Mouse (Mus musculus) c-Kit-negative CD71-positive TER-119-positive erythroid progenitor cells, embryonic 14.5 days (primary cell): ENCODE results near the gene Tmem259.
A peak's percentile ranks its signal among the peaks of the same experiment; 100 is the strongest.
"Not testable (repeated sequence)": the region's sequence is repeated elsewhere in the genome, so short reads cannot be mapped to it uniquely, and the experiment has no call there.

Source experiments
- DNase-seq: peaks from one replicate; pipeline ENCODE4 v3.0.0-alpha.2; 2013; ENCODE audit warnings: low read depth, low spot score

Gene Tmem259

GRCm38 (mm10) chr10:79965325-79965724 is 18.8 kb downstream of the Tmem259 start:
- no peak for DNase-seq

GRCm38 (mm10) chr10:79964727-79965126 is 19.4 kb downstream of the Tmem259 start:
- no peak for DNase-seq

GRCm38 (mm10) chr10:79960671-79961294 is 23.3 kb downstream of the Tmem259 start:
- DNase-seq = no peak

GRCm38 (mm10) chr10:79959847-79960601 is 24.1 kb downstream of the Tmem259 start, which contains the start of gene Wdr18:
Gene Wdr18 (plus strand): TSS chr10:79960152.
- DNase-seq = peak; percentile 100

GRCm38 (mm10) chr10:79959412-79959811 is 24.7 kb downstream of the Tmem259 start:
- DNase-seq = not testable (repeated sequence)

- DNase-seq = no peak
Measured at GRCm38 (mm10) chr10:79958140-79958816, 25.9 kb downstream of the Tmem259 start.

GRCm38 (mm10) chr10:79956643-79957154 is 27.4 kb downstream of the Tmem259 start:
- DNase-seq = no peak

- no peak for DNase-seq
Measured at GRCm38 (mm10) chr10:79955691-79956090, 28.4 kb downstream of the Tmem259 start.

- no peak for DNase-seq
Measured at GRCm38 (mm10) chr10:79953946-79954345, 30.2 kb downstream of the Tmem259 start.

GRCm38 (mm10) chr10:79950661-79951060 is 33.5 kb downstream of the Tmem259 start:
- DNase-seq = no peak

GRCm38 (mm10) chr10:79949873-79950272 is 34.3 kb downstream of the Tmem259 start:
- no peak for DNase-seq

GRCm38 (mm10) chr10:79947502-79947901 is 36.6 kb downstream of the Tmem259 start:
- DNase-seq = no peak

- DNase-seq = no peak
Measured at GRCm38 (mm10) chr10:79946752-79947322, 37.3 kb downstream of the Tmem259 start.

GRCm38 (mm10) chr10:79945507-79946234 is 38.5 kb downstream of the Tmem259 start:
- DNase-seq = no peak

GRCm38 (mm10) chr10:79943471-79943901 is 40.6 kb downstream of the Tmem259 start:
- no peak for DNase-seq

- DNase-seq = no peak
Measured at GRCm38 (mm10) chr10:79942988-79943387, 41.1 kb downstream of the Tmem259 start.

GRCm38 (mm10) chr10:79940749-79941148 is 43.4 kb downstream of the Tmem259 start:
- no peak for DNase-seq

GRCm38 (mm10) chr10:79937775-79938526 is 46.2 kb downstream of the Tmem259 start:
- DNase-seq = no peak

- DNase-seq = no peak
Measured at GRCm38 (mm10) chr10:79936911-79937441, 47.2 kb downstream of the Tmem259 start.

- no peak for DNase-seq
Measured at GRCm38 (mm10) chr10:79936284-79936910, 47.7 kb downstream of the Tmem259 start.
